Mouse (Mus musculus) limb, embryonic 11.5 days (tissue): ENCODE data around the gene Bricd5. TPM values are rescaled to one million over a fixed set of nuclear protein-coding genes. Genes with fewer than 3 reads are reported as not detected.
A peak's percentile ranks its signal among the peaks of the same experiment; 100 is the strongest.
"Not testable (repeated sequence)": the region's sequence is repeated elsewhere in the genome, so short reads cannot be mapped to it uniquely, and the experiment has no call there.

Experiments used
- ATAC-seq: fragments of 200-750 bp; cut with Nextera tagmentation; 2 replicates; pipeline ENCODE4 v1.8.0; 2017; ENCODE audit warnings: low read depth; ENCODE audit not compliant: insufficient number of reproducible peaks, low FRiP score, low TSS enrichment
- DNase-seq: peaks from one replicate; pipeline ENCODE4 v3.0.0-alpha.2; 2015; ENCODE audit warnings: low spot score
- H3K27ac ChIP-seq: fragments of 300-500 bp; sonication (generic); replicated peaks from 2 replicates; pipeline ENCODE4 v1.5.1; 2014; ENCODE audit warnings: low read depth, mild to moderate bottlenecking, low read length
- H3K27me3 ChIP-seq: fragments of 300-500 bp; sonication (generic); 2 replicates; pipeline ENCODE4 v1.6.1; 2014; ENCODE audit warnings: mild to moderate bottlenecking, low read length, mixed read lengths; ENCODE audit not compliant: control insufficient read depth, insufficient read depth
- H3K36me3 ChIP-seq: fragments of 300-500 bp; sonication (generic); 2 replicates; pipeline ENCODE4 v1.6.1; 2014; ENCODE audit warnings: mild to moderate bottlenecking, low read length, moderate library complexity, mixed read lengths; ENCODE audit not compliant: control insufficient read depth, insufficient read depth
- H3K4me1 ChIP-seq: fragments of 300-500 bp; sonication (generic); 2 replicates; pipeline ENCODE4 v1.6.1; 2014; ENCODE audit warnings: low read length, mixed read lengths; ENCODE audit not compliant: control insufficient read depth, insufficient read depth
- H3K4me2 ChIP-seq: fragments of 300-500 bp; sonication (generic); 2 replicates; pipeline ENCODE4 v1.6.1; 2014; ENCODE audit warnings: low read depth, mild to moderate bottlenecking, moderate library complexity; ENCODE audit not compliant: severe bottlenecking
- H3K4me3 ChIP-seq: fragments of 300-500 bp; sonication (generic); 2 replicates; pipeline ENCODE4 v1.5.1; 2014; ENCODE audit warnings: low read depth, low read length
- H3K9ac ChIP-seq: fragments of 300-500 bp; sonication (generic); 2 replicates; pipeline ENCODE4 v1.6.1; 2014; ENCODE audit warnings: mild to moderate bottlenecking, low read length
- H3K9me3 ChIP-seq: fragments of 300-500 bp; sonication (generic); 2 replicates; pipeline ENCODE4 v1.6.1; 2016; ENCODE audit warnings: low read length; ENCODE audit not compliant: control insufficient read depth
- WGBS: fragments of 180-500 bp; shearing (Covaris S2); extraction: QIAGEN DNeasy Blood & Tissue Kit; methylation state at CpG from one replicate; pipeline ENCODE4 v1.1.7; 2014; 5-methylcytosine and 5-hydroxymethylcytosine counted together
- polyA plus RNA-seq: library from polyadenylated mRNA; unstranded; fragments of >200 nt; fragmentation: Nextera tagmentation; extraction: Ambion mirVana; gene quantifications from 2 replicates; pipeline ENCODE4 v1.2.1, GENCODE M21; 2014

The Bricd5 gene
- polyA plus RNA-seq, 1 experiment from 2014 or later = 0.21 TPM

DNA sequence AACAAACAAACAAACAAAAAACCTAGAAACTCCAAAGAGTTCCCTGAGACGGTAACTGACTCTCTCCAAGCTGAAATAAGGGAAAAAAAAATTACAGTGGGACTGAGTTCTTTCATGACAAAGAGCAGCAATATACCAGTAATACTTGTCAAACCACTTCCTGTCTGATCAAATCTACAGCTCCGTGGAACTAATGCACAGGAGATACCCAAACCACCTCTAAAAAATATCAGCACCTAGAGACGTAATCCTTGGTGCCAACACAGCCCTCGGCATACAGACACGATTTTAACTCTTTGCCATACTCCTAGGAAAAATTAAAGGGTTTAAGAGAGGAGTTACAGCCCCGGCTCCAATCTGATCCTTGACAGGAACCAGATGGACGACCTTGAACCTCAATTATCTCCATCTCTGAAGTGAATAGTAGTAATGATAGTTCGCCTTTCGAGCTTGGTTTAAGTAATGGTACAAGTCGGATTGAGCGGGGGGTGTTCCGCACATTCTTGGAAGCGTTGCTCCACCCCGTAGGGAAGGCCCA, 19.4 kb upstream of the Bricd5 start:
- Histone ChIP-seq H3K4me1 (no peaks in the 10 kb centered on the region; the same call in 1 of the 2 replicates), H3K27me3 (no peaks in the 10 kb centered on the region), H3K9me3 (no peaks in the 10 kb centered on the region), H3K4me2 (peak overlapping the region; percentile 81), H3K36me3 (peaks cover 4% of the 10 kb centered on the region; the same call in 1 of the 2 replicates), H3K27ac (peak overlapping the region; percentile 90), H3K4me3 (peak overlapping the region; percentile 83), H3K9ac (peak overlapping the region; percentile 87)
- ATAC-seq (no peak), DNase-seq (no peak)
- WGBS = 7% methylated on average over 14 of the region's 14 CpGs

DNA sequence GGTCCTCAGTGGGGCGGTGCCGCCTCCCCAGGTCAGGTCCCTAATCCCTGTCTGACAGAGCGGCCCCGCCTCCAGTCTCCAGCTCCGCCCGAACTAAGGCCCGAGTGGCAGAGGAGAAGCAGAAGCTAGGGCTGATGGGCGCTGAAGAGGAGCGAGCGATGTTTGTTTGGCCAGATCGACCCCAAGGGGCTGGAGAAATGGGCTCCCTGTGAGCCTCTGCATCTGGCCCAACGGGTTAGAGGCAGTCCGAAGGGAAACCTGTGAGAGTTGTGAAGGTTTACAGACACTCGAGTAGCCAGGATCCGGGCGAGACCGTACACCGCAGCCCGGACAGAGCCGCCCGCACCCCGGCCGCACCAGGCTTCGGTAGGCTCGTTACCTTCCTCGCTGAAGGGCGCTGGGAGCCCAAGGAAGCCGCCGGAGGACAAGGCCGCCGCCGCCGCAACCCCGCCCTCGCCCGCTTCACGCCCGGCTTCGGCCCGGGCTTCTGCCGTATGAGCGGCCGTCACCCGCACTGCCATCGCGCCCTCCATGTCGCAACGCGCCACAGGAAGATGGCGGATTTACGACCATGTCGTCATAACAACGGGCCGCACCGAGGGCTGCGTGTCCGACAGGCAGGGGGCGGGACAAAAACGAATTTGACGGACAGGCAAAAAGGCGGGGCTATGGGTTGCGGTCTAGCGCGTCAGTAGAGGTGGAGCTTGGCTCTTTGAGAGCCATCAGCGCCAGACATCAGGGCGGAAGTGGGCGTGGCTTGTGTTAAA, 18.7 kb upstream of the Bricd5 start:
- H3K4me2 ChIP-seq = peak overlapping the region; percentile 81
- H3K36me3 ChIP-seq = no peaks in the 10 kb centered on the region; the same call in 1 of the 2 replicates
- H3K4me3 ChIP-seq = peak overlapping the region; percentile 83
- no peaks in the 10 kb centered on the region for H3K27me3 ChIP-seq
- H3K27ac ChIP-seq = peak overlapping the region; percentile 90
- H3K9ac ChIP-seq = peak overlapping the region; percentile 87
- H3K9me3 ChIP-seq = no peaks in the 10 kb centered on the region
- ATAC-seq (peak; percentile 92), DNase-seq (peak; percentile 100)
- no peaks in the 10 kb centered on the region; the same call in 1 of the 2 replicates for H3K4me1 ChIP-seq
- WGBS = under 1% methylated on average over 66 of the region's 67 CpGs

DNA sequence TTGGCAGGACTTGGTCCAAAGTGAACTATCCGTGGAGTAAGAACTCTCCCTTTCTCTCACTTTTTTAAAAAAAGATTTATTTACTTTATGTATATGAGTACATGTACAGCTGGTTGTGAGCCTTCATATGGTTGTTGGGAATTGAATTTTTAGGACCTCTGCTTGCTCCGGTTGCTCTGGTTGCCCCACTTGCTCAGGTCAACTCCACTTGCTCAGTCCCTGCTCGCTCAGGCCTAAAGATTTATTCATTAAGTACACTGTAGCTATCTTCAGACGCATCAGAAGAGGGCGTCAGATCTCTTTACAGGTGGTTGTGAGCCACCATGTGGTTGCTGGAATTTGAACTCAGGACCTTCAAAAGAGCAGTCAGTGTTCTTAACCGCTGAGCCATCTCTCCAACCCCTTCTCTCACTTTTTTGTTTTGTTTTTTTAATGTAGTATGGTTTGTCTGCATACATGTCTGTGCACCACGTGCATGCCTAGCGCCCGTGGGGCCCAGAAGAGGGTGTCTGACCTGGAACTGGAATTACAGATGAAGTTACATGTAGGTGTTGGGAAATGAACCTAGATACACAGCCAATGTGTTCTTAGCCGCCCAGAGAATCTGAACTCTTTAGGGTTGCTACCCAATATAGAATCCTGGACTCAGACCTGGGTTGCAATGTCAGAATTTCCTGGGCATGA, 18.0 kb upstream of the Bricd5 start:
- WGBS = 57% methylated on average over 10 of the region's 10 CpGs
- H3K4me2 ChIP-seq, H3K27ac ChIP-seq, DNase-seq, H3K27me3 ChIP-seq, H3K9ac ChIP-seq, ATAC-seq, H3K36me3 ChIP-seq, H3K9me3 ChIP-seq, H3K4me1 ChIP-seq: not testable (repeated sequence)
- peak overlapping the region; percentile 83; the same call in 1 of the 2 replicates for H3K4me3 ChIP-seq

GRCm38 (mm10) chr17:24461580-24461979, 12.1 kb upstream of the Bricd5 start:
- WGBS = 65% methylated on average over 2 of the region's 2 CpGs
- DNase-seq = no peak

DNA sequence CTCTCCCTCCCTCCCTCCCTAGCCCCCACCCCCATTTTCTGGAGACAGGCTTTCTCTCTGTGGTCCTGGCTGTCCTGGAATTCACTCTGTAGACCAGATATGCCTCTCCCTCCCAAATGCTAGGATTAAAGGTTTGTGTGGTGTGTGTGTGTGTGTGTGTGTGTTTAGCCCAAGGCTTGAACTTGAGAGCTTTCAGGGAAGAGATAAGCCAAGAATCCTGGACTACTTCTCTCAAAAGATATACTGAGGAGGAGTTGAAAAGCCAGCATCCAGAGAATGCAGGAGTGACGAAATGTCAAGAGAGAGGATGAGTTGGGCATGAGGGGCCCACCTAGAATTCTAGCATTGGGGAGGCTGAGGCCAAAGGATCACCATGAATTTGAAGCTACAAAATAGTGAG, 10.8 kb upstream of the Bricd5 start:
- Histone ChIP-seq H3K27ac (no peak overlapping the region), H3K9me3 (no peaks in the 10 kb centered on the region), H3K9ac (no peak overlapping the region), H3K4me3 (no peak overlapping the region), H3K36me3 (no peaks in the 10 kb centered on the region), H3K4me1 (no peaks in the 10 kb centered on the region), H3K27me3 (no peaks in the 10 kb centered on the region), H3K4me2 (no peak overlapping the region)
- DNase-seq (no peak), ATAC-seq (no peak)
- 91% methylated on average over 1 of the region's 1 CpGs for WGBS

More at GRCm38 (mm10) chr17:24461580-24461979, 12.1 kb upstream of the Bricd5 start:
- no peak for ATAC-seq
- H3K4me1 ChIP-seq = no peaks in the 10 kb centered on the region
- no peak overlapping the region for H3K27ac ChIP-seq
- no peaks in the 10 kb centered on the region for H3K9me3 ChIP-seq
- H3K9ac ChIP-seq = no peak overlapping the region
- no peaks in the 10 kb centered on the region for H3K27me3 ChIP-seq
- H3K36me3 ChIP-seq = no peaks in the 10 kb centered on the region
- H3K4me3 ChIP-seq = no peak overlapping the region
- H3K4me2 ChIP-seq = no peak overlapping the region

- no peak for ATAC-seq
- DNase-seq = no peak
- Histone ChIP-seq H3K9ac (no peak overlapping the region), H3K9me3 (no peaks in the 10 kb centered on the region), H3K4me2 (no peak overlapping the region), H3K27me3 (no peaks in the 10 kb centered on the region), H3K36me3 (no peaks in the 10 kb centered on the region), H3K27ac (no peak overlapping the region), H3K4me1 (no peaks in the 10 kb centered on the region), H3K4me3 (no peak overlapping the region)
- 60% methylated on average over 6 of the region's 6 CpGs for WGBS
Observed at GRCm38 (mm10) chr17:24463374-24464133, 10.1 kb upstream of the Bricd5 start.

DNA sequence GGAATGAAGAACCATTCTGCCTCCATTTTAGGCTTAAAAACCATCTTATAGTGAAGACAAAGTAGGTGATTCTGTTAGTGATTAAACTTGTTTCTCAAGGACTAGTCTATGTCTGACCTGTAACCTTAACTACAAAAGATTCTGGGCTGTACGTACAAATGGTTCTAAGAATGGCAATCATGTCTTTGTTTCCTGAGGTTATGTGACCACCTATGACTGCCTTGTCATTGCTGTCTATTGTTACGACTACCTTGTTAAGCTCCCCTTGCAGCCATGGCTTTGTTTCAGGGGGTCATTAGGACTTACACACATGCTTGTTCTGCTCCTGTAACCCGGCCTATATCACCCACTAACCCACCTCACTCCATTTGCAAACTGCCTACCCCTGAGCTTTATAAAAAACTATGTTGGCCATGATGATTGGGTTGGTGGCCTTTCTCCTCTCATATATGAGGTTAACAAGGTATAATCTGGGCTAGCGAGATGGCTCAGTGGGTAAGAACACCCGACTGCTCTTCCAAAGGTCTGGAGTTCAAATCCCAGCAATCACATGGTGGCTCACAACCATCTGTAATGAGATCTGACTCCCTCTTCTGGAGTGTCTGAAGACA, 4.9 kb upstream of the Bricd5 start:
- H3K4me3 ChIP-seq = no peak overlapping the region
- H3K27ac ChIP-seq = no peak overlapping the region
- no peaks in the 10 kb centered on the region for H3K9me3 ChIP-seq
- H3K27me3 ChIP-seq = no peaks in the 10 kb centered on the region
- ATAC-seq (no peak), DNase-seq (no peak)
- H3K36me3 ChIP-seq = no peaks in the 10 kb centered on the region
- peaks cover 12% of the 10 kb centered on the region for H3K4me1 ChIP-seq
- 94% methylated on average over 5 of the region's 5 CpGs for WGBS
- H3K4me2 ChIP-seq = no peak overlapping the region
- no peak overlapping the region for H3K9ac ChIP-seq
